Mouse (Mus musculus) lung, embryonic 14.5 days (tissue): ENCODE results near the gene Atf1. TPM values are rescaled to one million over a fixed set of nuclear protein-coding genes. Genes with fewer than 3 reads are reported as not detected.
"Not testable (repeated sequence)": the region's sequence is repeated elsewhere in the genome, so short reads cannot be mapped to it uniquely, and the experiment has no call there.

Experiments used
- ATAC-seq: fragments of 200-750 bp; cut with Nextera tagmentation; 2 replicates; pipeline ENCODE4 v1.8.0; 2017; ENCODE audit warnings: mild to moderate bottlenecking, moderate TSS enrichment, moderate library complexity; ENCODE audit not compliant: insufficient read depth
- DNase-seq: peaks from one replicate; pipeline ENCODE4 v3.0.0-alpha.2; 2015
- H3K27ac ChIP-seq: fragments of 300-500 bp; sonication (generic); 2 replicates; pipeline ENCODE4 v1.5.1; 2014; ENCODE audit warnings: low read depth, mild to moderate bottlenecking, moderate library complexity
- H3K27me3 ChIP-seq: fragments of 300-500 bp; sonication (generic); 2 replicates; pipeline ENCODE4 v1.6.1; 2014; ENCODE audit warnings: low read length, control low read depth; ENCODE audit not compliant: insufficient read depth
- H3K36me3 ChIP-seq: fragments of 300-500 bp; sonication (generic); 2 replicates; pipeline ENCODE4 v1.6.1; 2014; ENCODE audit warnings: control low read depth; ENCODE audit not compliant: insufficient read depth
- H3K4me1 ChIP-seq: fragments of 300-500 bp; sonication (generic); 2 replicates; pipeline ENCODE4 v1.6.1; 2014; ENCODE audit warnings: antibody characterized with exemption, control low read depth; ENCODE audit not compliant: insufficient read depth
- H3K4me2 ChIP-seq: fragments of 300-500 bp; sonication (generic); 2 replicates; pipeline ENCODE4 v1.6.1; 2014; ENCODE audit warnings: mild to moderate bottlenecking
- H3K4me3 ChIP-seq: fragments of 300-500 bp; sonication (generic); 2 replicates; pipeline ENCODE4 v1.5.1; 2014; ENCODE audit warnings: low read depth, low read length
- H3K9ac ChIP-seq: fragments of 300-500 bp; sonication (generic); 2 replicates; pipeline ENCODE4 v1.6.1; 2014
- H3K9me3 ChIP-seq: fragments of 300-500 bp; sonication (generic); 2 replicates; pipeline ENCODE4 v1.6.1; 2016; ENCODE audit warnings: low read depth, low read length, control low read depth
- CTCF ChIP-seq: IDR thresholded peaks from 2 replicates; pipeline ENCODE4 v1.5.1; 2016; ENCODE audit warnings: antibody characterized with exemption, low read depth
- WGBS: fragments of 180-500 bp; shearing (Covaris S2); extraction: QIAGEN DNeasy Blood & Tissue Kit; methylation state at CpG from one replicate; pipeline ENCODE4 v1.1.7; 2014; 5-methylcytosine and 5-hydroxymethylcytosine counted together
- polyA plus RNA-seq: library from polyadenylated mRNA; unstranded; fragments of >200 nt; fragmentation: Nextera tagmentation; extraction: Ambion mirVana; gene quantifications from 2 replicates; pipeline ENCODE4 v1.2.1, GENCODE M21; 2014

Gene Atf1
- polyA plus RNA-seq, 1 experiment from 2014 or later = 56.9 TPM

- H3K36me3 ChIP-seq = peaks cover 66% of the 10 kb centered on the region
Measured at GRCm38 (mm10) chr15:100258646-100259425, 31.2 kb downstream of the Atf1 start.

DNA sequence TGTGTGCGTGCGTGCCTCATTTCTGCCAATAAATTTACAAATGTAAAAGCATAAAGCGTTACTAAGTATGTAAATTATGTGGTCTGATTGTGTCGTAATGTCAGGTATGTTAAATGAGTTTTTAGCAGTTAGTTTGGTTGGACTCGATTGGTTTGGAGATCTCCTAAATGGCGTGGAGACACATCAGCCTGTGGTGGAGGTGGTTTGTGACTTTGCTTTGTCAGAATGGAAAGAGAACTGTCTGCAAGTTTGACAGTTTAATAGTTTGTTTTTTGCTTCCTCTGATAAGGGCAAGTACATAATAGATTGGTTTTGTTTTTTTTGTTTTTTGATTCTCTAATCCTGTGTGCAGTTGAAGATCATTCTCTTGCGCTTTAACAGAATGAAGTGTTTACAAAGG is 32.7 kb downstream of the Atf1 start:
- H3K4me1 ChIP-seq, ATAC-seq, DNase-seq, H3K4me3 ChIP-seq, H3K27ac ChIP-seq, H3K4me2 ChIP-seq, H3K9me3 ChIP-seq, H3K27me3 ChIP-seq, H3K9ac ChIP-seq: not testable (repeated sequence)
- WGBS = 92% methylated on average over 6 of the region's 7 CpGs
- H3K36me3 ChIP-seq = peaks cover 51% of the 10 kb centered on the region

More at GRCm38 (mm10) chr15:100258646-100259425, 31.2 kb downstream of the Atf1 start:
- no peak for ATAC-seq
- H3K4me2 ChIP-seq = no peak overlapping the region
- no peaks in the 10 kb centered on the region for H3K27me3 ChIP-seq
- H3K9ac ChIP-seq = no peak overlapping the region
- H3K9me3 ChIP-seq = no peaks in the 10 kb centered on the region
- DNase-seq = no peak
- no peak for TF ChIP-seq CTCF
- no peak overlapping the region for H3K27ac ChIP-seq
- H3K4me1 ChIP-seq = no peaks in the 10 kb centered on the region
- H3K4me3 ChIP-seq = no peak overlapping the region
- 93% methylated on average over 7 of the region's 7 CpGs for WGBS

DNA sequence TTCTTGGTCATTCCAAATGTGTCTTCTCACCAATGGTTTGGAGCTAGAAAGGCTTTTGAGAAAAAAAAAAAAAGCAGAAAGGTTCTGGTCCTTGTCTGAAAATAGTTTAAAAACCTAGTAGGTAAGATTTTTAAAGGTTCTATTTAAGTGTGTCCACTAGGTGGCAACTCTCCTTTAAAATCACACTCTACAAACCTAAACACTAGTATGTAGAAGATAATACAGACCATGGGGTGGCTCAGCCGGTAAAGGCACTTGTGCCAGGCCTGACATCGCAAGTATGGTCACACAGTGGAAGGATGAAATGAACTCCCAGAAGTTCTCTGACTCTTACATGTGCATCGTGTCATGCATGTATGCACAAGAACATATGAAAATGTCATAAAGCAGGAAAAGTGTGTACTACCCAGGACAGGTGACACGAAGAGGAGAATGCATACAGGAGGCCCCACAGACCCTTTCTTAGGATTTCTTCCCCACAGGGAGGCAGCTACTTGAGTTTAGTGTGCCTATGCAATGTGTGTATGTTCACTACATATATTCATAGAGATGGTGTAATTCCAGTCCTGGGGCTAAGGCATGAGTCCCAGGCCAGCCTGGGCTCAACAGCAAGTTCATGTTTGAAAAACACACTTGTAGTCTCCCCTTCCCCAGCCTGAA is 35.8 kb downstream of the Atf1 start:
- Histone ChIP-seq H3K4me3 (no peak overlapping the region), H3K9ac (no peak overlapping the region), H3K27ac (no peak overlapping the region), H3K4me2 (no peak overlapping the region), H3K36me3 (peaks cover 23% of the 10 kb centered on the region), H3K9me3 (no peaks in the 10 kb centered on the region), H3K4me1 (no peaks in the 10 kb centered on the region), H3K27me3 (no peaks in the 10 kb centered on the region)
- DNase-seq (peak; percentile 67), ATAC-seq (no peak)
- peak; percentile 59 for TF ChIP-seq CTCF
- WGBS = 28% methylated on average over 4 of the region's 4 CpGs

- Histone ChIP-seq H3K4me1 (no peaks in the 10 kb centered on the region), H3K9ac (no peak overlapping the region), H3K27me3 (no peaks in the 10 kb centered on the region), H3K4me3 (no peak overlapping the region), H3K9me3 (no peaks in the 10 kb centered on the region), H3K36me3 (peaks cover 12% of the 10 kb centered on the region; the same call in 1 of the 2 replicates), H3K4me2 (no peak overlapping the region), H3K27ac (no peak overlapping the region)
- 67% methylated on average over 4 of the region's 5 CpGs for WGBS
- TF ChIP-seq CTCF = no peak
- DNase-seq = no peak
- no peak for ATAC-seq
Measured at GRCm38 (mm10) chr15:100265586-100266325, 38.1 kb downstream of the Atf1 start.

GRCm38 (mm10) chr15:100268916-100269315 is 41.3 kb downstream of the Atf1 start:
- WGBS = 69% methylated on average over 2 of the region's 2 CpGs
- ATAC-seq = no peak
- DNase-seq = no peak
- H3K27me3 ChIP-seq = no peaks in the 10 kb centered on the region
- TF ChIP-seq CTCF = no peak
- no peaks in the 10 kb centered on the region for H3K4me1 ChIP-seq
- H3K9me3 ChIP-seq = no peaks in the 10 kb centered on the region
- H3K27ac ChIP-seq = no peak overlapping the region
- H3K4me3 ChIP-seq = no peak overlapping the region
- H3K4me2 ChIP-seq = no peak overlapping the region
- H3K36me3 ChIP-seq = no peaks in the 10 kb centered on the region
- H3K9ac ChIP-seq = no peak overlapping the region

DNA sequence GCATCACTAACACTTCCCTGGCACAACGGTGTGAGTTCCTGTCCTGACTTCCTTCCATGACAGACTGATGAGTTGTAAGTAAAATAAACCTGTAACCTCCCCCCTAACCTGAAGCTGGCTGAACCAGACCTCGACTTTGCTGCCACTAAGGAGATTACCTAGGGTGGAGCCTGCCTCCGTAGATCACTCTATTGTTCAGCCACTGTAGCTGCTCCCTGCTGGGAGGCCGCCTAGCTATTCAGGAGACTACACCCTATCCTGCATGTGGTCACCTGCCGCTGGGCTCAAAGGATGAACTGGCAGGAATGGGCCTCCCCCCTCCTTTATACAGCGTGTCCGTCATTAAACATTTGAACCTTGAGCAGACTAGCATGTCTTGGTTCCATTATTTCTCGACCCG is 42.2 kb downstream of the Atf1 start:
- TF ChIP-seq CTCF = no peak
- Histone ChIP-seq H3K4me2 (no peak overlapping the region), H3K4me1 (no peaks in the 10 kb centered on the region), H3K4me3 (no peak overlapping the region), H3K36me3 (no peaks in the 10 kb centered on the region), H3K9ac (no peak overlapping the region), H3K27me3 (no peaks in the 10 kb centered on the region), H3K9me3 (no peaks in the 10 kb centered on the region), H3K27ac (no peak overlapping the region)
- no peak for DNase-seq
- WGBS = 23% methylated on average over 9 of the region's 9 CpGs
- no peak for ATAC-seq

GRCm38 (mm10) chr15:100270609-100271008 is 43.0 kb downstream of the Atf1 start:
- H3K4me3 ChIP-seq, H3K27me3 ChIP-seq, H3K4me2 ChIP-seq, H3K4me1 ChIP-seq, H3K27ac ChIP-seq, H3K9ac ChIP-seq, H3K36me3 ChIP-seq, DNase-seq, ATAC-seq, H3K9me3 ChIP-seq: not testable (repeated sequence)
- 40% methylated on average over 7 of the region's 7 CpGs for WGBS
